Mouse (Mus musculus) cortical plate, adult 2 months (tissue): ENCODE measurements around the gene Fgf18.

Source experiments
- CTCF ChIP-seq: fragments of 200-500 bp; IDR thresholded peaks from 2 replicates; pipeline ENCODE4 v1.5.1; 2011; ENCODE audit warnings: mild to moderate bottlenecking, control low read depth, low read length; ENCODE audit not compliant: insufficient read depth; ENCODE audit errors: extremely low read depth
- POLR2A ChIP-seq: fragments of 200-500 bp; IDR thresholded peaks from 2 replicates; pipeline ENCODE4 v1.6.1; 2011; ENCODE audit warnings: mild to moderate bottlenecking, low read length, control low read depth; ENCODE audit not compliant: insufficient read depth; ENCODE audit errors: extremely low read depth

DNA sequence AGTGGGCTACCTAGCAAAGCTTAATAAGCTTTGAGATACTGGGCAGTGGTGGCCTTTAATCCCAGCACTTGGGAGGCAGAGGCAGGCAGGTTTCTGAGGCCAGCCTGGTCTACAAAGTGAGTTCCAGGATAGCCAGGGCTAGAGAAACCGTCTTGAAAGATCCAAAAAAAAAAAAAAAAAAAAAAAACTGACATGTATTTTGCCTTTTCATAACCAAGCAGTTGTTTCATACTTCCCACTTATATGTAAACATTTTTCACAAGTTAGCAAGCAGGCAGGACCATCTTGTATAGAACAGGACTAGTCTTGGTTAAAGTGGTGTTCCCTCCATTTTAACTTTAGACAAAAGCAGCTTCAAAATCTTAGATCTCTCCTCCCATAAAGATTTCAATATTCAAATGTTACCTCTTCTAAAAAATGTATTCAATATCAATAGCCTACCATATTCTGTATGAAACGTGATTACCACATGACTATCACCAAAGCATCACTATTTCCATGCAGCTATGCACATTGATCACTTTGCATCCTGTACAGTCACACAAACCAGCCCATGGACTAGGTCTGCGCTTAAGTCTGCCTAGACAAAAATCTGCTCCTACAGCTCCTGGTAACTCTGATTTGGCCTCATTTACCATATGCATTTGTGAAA, 4.1 kb upstream of the Fgf18 start:
- TF ChIP-seq CTCF (no peak), POLR2A (no peak)
